Mouse (Mus musculus): ENCODE results near the gene Cd209f. TPM values are rescaled to one million over a fixed set of nuclear protein-coding genes. Genes with fewer than 3 reads are reported as not detected.

The Cd209f gene
- polyA plus RNA-seq (2012; rRNA removed): 3.4 and 5.3 TPM in 2 replicates

DNA sequence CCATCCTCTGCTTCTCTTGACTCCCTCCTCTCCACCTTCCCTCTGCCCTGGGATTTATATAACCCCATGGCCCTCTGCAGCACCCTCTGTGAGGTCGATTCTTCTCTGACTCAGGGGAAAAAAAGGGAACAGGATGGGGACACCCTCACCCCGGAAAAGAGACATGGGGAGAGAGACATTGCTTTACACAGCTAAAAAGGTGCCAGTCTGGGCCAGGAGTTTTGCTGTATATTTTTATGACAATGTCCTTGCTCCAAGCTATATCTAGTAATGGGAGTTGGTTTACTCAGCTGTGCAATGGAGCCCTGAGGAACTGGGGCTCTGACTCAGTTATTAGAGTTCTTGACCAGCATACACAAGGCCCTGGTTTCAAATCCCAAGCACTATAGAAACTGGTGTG is at the start of gene Cd209f:
Cd209f (minus strand) TSS at position 101 of the 400 bp plus-strand sequence.

DNA sequence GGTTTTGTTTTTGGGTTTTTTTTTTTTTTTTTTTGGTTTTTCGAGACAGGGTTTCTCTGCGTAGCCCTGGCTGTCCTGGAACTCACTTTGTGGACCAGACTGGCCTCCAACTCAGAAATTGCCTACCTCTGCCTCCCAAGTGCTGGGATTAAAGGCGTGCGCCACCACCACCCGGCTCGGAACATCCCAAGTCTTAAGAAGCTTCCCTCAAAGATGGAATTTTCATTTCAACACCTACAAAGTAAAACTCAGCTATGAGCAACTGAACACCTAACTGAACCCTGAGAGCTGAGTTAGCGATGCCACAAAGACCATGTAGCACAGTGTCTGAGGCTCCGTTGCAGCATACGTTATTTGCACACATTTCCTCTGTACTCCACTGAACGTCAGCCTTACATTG is 28.2 kb upstream of the Cd209f start, which contains the start of gene Cd209g:
Cd209g (plus strand) TSS at position 301 of the 400 bp plus-strand sequence.

Other genes with a start within 250 kb of the Cd209f start
- 0.24 and 0.63 TPM in 2 replicates for gene Cd209d, start 227.3 kb downstream of the Cd209f start, polyA plus RNA-seq (2012; rRNA removed)
- 0.33 and 0.49 TPM in 2 replicates for gene Cd209b, start 179.0 kb downstream of the Cd209f start, polyA plus RNA-seq (2012; rRNA removed)
- gene Cd209c, start 151.1 kb downstream of the Cd209f start, polyA plus RNA-seq (2012; rRNA removed): 0.54 and 0.64 TPM in 2 replicates
- gene Cd209g, start 28.3 kb upstream of the Cd209f start, polyA plus RNA-seq (2012; rRNA removed): 3.5 and 3.6 TPM in 2 replicates
- gene Evi5l, start 60.7 kb upstream of the Cd209f start, polyA plus RNA-seq (2012; rRNA removed): 21.5 and 22.7 TPM in 2 replicates
- gene Prr36, start 111.6 kb upstream of the Cd209f start, polyA plus RNA-seq (2012; rRNA removed): 1.8 and 2.6 TPM in 2 replicates
- gene Lrrc8e, start 121.0 kb upstream of the Cd209f start, polyA plus RNA-seq (2012; rRNA removed): 5.1 and 6.0 TPM in 2 replicates
- gene Map2k7, start 132.9 kb upstream of the Cd209f start, polyA plus RNA-seq (2012; rRNA removed): 55.4 and 62.8 TPM in 2 replicates
- gene Gm49320, start 133.0 kb upstream of the Cd209f start, polyA plus RNA-seq (2012; rRNA removed): 4.0 and 11.9 TPM in 2 replicates
- 241 and 288 TPM in 2 replicates for gene Tgfbr3l, start 142.4 kb upstream of the Cd209f start, polyA plus RNA-seq (2012; rRNA removed)
- gene Snapc2, start 147.2 kb upstream of the Cd209f start, polyA plus RNA-seq (2012; rRNA removed): 90.5 and 95.1 TPM in 2 replicates
- 202 and 269 TPM in 2 replicates for gene Ctxn1, start 153.4 kb upstream of the Cd209f start, polyA plus RNA-seq (2012; rRNA removed)
- gene Timm44, start 170.1 kb upstream of the Cd209f start, polyA plus RNA-seq (2012; rRNA removed): 99.8 and 108 TPM in 2 replicates
- 2.5 and 2.8 TPM in 2 replicates for gene Ccl25, start 219.4 kb upstream of the Cd209f start, polyA plus RNA-seq (2012; rRNA removed)
- 42.1 and 52.6 TPM in 2 replicates for gene Elavl1, start 219.6 kb upstream of the Cd209f start, polyA plus RNA-seq (2012; rRNA removed)

Data from ovary, adult 2 months (tissue).